Mouse (Mus musculus) gastrocnemius, postnatal 4 days (tissue): Measurements from ENCODE around the gene Scfd2. TPM values are rescaled to one million over a fixed set of nuclear protein-coding genes. Genes with fewer than 3 reads are reported as not detected.
A peak's percentile ranks its signal among the peaks of the same experiment; 100 is the strongest.

Experiments
- DNase-seq, 2 experiments: peaks; one replicate each; pipeline ENCODE4 v3.0.0; 2021 to 2022; ENCODE audit warnings: low spot score in 2 of 2, mixed read lengths in 2 of 2
- long read RNA-seq, 2 experiments: library from polyadenylated mRNA; stranded (forward); transcript quantifications; one replicate each; pipeline ENCODE4 v2.0.0; 2021
- total RNA-seq, 2 experiments: library from RNA; stranded (reverse); gene quantifications; 2 replicates each; pipeline ENCODE4 v1.2.3; 2021

The Scfd2 gene
- total RNA-seq: 10 to 100 TPM; 14.2 to 14.3 TPM
- long read RNA-seq, experiment 1, transcript Scfd2-201 (9 exons, 3,672 nt): major isoform, 7 of 10 reads
- long read RNA-seq, experiment 1, partial matches to known transcripts: 0 of 10 reads
- long read RNA-seq, experiment 1, other reads (novel, unspliced or antisense): 1 of 10 reads
- long read RNA-seq, experiment 2, transcript Scfd2-201 (9 exons, 3,672 nt): major isoform, 13 of 19 reads
- long read RNA-seq, experiment 2, partial matches to known transcripts: 1 of 19 reads
- long read RNA-seq, experiment 2, other reads (novel, unspliced or antisense): 3 of 19 reads

DNA sequence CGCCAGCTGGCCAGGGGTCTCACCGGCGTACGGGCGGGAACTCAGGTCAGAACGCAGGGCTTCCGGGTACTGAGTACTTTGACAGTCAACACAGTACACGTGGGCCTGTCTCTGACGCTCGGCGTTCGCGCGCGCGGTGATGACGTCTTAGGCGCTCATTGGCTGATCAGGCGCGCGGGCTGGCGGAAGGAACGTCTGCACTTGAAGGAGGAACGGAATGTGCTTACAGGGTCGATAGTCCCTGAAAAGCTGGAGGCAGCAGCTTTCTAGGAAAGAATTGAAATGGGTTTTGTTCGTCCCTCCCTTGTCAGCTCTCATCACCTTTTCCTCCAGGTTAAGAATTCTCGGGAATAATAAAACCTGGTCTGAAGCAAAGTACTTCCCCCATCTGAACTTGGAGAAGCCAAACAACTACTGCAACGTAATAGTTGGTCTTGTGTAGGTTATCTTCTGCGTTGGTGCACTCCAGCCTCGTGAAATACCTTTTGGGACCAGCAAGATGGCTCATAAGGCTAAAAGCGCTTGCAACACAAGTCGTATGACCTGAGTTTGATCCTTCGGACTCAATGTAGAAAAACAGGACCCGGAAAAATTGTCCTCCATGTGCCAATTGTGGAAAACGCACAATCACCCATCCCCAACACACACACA is at the start of gene Scfd2:
Scfd2 (minus strand) TSS at position 130 of the 651 bp plus-strand sequence.
- peak; percentile 91 to 96 for DNase-seq

DNA sequence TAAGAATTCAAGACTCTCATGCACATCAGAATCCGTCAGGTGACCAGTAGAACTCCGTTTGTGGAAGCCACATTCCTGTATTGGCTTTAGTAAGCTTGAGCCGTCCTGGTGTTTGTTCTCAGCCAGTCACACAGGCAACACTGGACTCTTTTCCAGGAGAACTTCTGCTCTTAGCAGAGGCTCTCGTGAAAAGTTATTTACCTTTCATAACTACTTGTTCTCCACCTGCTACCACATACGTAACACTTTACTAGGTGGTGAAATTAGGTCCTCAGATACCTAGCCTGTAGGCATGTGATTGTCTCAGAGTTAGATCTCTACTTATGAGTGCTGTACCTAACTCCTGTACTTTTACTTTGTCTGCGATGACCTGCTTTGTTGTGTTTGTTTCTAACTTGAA is 40.2 kb upstream of the Scfd2 start:
- DNase-seq: no peak

DNA sequence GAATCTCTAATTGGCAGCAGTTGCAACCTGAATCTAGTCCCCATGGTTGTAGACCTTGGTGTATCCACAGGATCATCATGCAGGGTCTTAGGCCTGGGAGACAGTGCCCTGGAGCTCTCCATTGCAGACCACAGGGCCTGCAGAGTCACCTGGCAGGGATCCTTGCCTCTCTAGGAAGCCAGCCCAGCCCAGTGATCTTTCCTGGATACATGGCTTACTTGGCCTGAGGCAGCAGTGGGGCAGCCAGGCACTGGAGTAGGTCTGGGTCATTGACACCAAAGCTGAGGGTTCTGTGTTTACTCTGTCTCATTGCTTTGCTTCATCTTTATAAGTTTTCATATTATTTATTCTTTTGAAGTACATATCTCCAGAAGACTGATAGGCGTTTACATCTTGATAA is 29.6 kb upstream of the Scfd2 start:
- DNase-seq: no peak

DNA sequence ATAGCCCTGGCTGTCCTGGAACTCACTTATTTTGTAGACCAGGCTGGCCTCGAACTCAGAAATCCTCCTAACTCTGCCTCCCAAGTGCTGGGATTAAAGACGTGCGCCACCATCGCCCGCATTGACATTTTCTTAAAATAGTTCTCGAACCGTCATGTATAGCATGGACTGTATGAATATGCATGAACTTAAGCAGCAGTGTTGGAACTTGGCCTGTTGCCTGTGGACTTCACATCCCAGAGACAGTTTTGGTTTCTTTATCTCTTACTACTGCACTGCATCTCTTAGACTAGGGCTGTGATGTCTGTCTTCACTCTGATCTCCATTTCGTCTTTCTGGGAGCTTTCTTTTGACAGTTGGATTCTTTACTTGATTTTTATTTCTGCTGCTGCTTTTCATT is 18.0 kb upstream of the Scfd2 start:
- no peak for DNase-seq

DNA sequence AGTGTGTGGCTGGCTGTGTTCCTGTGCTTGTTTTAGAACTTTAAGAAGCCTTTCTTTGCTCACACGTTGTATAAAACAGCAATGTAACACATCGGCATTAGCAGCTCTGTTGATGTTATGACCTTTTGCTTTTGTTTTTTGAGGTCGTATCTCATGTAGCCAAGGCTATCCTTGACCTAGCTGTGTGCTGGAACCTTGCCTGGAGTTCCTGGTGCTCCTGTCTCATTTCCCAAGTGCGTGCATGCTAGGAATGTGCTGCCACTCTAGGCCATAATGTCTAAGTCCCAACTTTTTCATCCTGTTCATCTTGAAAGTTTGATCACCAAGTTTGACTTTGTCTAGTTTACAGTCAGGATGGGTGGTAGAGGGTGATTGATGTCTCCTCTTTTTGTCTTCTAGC is 14.0 kb upstream of the Scfd2 start:
- DNase-seq: no peak

DNA sequence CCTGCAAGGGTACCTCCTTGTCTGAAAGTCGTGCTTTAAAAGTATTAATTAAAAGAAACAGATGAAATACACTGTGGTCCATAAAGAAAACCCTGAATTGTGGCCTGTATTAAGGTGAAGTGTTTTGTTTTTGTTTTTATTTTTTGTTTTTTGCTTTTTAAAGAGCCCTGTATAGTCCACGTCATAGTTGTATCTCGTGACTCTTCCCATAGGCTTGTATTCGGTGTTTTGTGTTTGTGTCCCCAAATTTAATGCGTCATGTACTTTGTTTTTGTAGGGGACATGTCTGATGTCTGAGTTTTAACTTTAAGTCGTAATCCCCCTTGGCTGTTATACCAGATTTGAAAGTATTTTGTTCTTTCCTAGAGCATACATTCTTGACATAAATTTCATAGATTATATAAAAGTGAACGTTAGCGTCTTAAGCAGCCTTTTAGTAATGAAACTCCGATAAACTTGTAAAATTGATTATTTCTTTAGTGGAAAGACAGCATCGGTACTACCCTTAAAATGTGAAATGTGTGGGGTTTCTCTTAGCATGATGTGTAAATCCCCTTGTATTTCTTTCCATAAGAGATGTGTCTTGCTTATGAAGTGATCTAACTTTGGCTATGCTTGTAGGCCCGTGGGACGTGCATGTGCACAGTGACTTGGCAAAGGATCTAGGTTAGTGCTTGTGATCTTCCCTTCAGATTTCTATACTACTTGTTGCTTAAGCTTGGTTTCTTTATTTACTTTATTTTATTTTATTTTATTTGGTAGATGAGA is 4.8 kb upstream of the Scfd2 start:
- DNase-seq: no peak

DNA sequence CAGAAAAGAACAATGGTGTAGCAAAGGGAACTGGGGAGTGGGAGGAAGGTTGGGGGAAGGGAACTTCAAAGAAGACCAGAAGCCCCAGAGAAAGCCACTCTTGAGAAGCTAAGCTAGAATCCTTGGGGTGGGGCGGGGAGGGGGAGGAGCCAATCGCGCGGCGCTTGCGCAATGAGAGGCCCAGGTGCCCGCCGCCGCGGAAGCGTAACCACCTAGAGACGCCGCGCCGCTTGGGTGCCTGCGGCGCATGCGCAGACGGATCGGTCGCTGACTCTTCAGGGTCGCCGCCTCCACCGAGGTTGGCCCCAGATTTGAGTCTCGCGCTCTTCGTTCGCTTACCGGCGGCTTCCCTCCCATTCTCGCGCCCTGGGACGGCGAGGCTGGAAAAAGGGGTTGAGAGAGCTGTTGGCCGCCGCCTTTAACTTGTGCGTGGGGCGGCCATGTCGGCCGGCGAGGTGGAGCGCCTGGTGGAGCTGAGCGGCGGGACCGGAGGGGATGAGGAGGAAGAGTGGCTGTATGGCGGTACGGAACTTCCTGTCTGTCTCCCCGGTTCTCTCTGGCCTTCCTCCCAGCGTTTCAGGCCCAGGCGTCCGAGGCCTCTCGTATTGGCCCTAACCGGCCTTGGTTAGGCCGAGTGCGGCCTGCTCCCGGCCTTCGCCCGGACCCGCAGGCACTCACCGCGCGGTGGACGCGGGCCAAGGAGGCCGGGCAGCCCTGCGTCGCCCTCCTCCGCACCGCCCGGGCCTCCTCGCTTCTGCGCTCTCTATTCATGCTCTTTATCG is 3.9 kb upstream of the Scfd2 start, which contains the start of gene Fip1l1:
Fip1l1 (plus strand) TSS at position 210 of the 782 bp plus-strand sequence.
- peak; percentile 84 to 92 for DNase-seq

DNA sequence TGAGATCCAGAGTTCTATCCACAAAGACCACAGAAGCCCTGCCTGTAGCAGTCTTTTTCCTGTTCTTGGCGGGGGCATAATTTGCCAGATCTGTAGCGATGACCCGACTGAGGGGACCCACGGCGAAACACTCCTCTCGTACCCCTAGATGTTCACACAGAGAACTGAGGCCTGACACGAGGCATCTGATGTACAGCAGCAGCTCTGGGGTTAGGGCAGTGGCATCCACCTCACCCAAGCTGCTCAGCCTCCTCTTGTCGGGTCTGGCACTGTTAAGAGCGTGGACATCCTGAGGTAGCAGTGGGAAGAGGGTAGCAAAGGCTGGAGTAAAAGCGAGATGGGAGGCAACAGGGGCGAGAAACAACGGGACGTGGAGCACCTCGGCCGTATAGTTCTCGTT is 774 bp downstream of the Scfd2 start:
- no peak for DNase-seq

DNA sequence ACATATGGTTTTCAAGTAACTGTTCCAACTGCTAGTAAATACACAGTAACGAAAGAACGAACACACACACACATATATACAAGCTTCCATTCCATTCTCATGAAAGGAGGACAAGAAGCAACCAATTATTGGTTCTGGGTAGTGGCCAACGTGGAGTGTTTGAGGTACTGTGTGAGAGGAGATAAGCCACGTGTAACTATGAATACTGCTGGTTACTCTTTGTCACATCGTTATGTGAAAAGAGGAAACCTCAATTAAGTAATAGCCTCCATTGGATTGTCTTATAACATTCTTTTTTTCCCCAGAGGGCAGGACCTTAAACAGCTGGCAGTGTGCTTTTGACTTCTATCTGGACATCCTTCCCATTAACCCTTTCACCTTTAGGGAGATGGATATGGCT is 4.5 kb downstream of the Scfd2 start:
- DNase-seq: no peak

DNA sequence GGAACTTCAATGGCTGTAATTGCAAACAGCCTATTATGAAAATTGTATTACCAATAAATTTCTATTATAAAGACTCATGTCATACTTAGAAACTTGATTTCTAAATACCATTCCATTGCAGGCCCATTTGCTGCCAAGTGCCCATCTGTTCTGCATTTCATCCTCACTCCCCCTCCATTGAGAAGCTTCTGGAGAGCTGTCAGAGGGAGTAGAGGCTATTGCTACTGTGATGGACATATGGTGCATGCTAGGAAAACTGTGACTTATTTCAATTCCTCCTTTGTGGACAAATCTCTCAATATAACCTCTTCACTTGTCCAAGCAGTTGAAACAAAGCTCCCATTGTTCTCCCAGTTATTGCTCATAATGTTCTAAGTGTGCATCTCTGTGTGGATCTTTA is 19.9 kb downstream of the Scfd2 start:
- no peak for DNase-seq

DNA sequence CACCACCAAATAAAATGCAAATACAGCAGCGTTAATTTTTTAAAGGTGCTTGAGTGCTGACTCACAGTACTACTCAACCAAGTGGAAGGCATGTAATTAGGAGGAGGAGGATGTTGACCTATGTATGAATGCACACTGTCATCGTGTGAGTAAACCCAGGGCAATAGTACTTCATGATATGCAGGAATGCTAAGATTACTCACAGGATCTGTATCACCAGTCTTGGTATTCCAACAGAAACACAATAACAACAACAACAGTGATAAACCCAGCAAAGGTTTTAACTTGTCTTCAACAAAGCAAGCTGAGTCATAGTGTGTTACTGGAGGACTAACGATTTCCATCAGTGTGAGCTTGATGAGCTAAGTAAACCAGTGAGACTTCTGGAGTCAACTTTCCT is 38.9 kb downstream of the Scfd2 start:
- no peak for DNase-seq

DNA sequence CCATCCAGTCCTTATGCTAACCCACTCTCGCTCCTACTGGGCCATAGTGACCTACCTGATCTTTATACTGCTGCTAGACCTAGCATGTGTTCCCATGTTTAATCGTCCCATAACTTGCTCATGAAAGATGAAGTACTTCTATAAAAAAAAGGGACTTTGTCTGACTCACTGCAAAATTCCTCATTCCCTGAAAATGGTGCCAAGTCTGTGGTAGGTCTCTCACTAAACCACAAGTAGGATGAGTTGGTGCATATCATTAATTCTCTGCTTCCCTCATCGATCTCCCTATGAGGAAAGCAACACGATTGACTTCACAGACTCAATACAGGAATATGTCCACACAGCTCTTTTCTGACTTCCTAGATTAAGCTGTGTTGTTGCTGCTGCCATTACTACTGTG is 46.9 kb downstream of the Scfd2 start:
- no peak for DNase-seq

DNA sequence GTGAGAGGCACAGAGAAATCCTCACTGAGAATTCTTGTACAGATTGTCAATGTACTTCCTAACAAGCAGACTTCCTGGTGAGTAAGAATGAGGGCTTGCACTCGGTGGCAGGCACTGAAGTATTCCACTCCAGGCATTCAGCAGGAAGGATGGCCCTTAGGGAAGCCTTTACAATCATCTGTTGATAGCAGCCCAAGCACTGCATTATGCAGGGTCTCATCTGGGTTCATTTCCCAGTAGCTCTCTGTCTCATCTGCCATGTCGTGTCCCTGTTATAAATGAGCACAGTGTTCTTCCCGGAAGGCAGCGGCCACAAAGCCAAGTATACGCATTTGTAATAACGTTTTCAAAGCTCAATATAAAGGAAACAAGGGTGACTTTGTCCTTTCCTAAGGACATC is 48.9 kb downstream of the Scfd2 start:
- DNase-seq: no peak

DNA sequence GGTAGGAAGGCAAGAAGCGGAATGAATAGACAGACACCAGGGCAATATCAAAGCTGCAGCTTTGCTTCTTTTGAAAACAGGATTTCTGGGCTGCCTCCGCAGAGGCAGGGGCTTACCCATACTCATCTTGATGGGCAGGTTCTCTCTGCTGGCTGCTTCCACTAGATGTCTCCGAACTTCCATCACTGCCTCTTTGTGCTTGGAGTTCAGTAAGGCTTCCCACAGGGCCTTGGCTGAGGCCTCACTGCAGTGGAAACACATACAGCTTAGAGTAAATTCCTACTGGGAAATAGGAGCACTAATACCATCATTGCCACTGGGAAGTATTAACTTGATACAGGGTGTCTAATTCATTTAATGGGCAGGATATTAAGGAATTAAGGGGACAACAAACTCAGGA is 49.5 kb downstream of the Scfd2 start:
- no peak for DNase-seq

DNA sequence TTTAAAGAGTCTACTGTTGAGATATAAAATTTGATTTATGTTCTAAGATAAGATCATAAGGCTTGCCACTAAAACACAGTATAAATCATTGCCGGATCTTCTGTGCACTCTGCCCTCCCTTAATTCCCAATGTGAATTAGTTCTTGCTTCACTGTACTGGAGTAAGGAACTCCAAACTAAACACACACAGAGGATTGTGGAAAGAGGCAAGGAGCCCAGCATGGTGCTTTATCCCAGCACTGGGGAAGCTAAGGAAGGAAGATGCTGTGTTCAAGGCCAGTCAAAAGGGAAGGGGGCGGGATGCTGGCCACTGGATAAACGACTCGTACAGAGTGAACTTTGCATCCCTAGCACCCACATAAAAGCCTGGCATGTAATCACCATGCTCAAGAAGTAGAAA is 51.1 kb downstream of the Scfd2 start:
- DNase-seq: no peak

DNA sequence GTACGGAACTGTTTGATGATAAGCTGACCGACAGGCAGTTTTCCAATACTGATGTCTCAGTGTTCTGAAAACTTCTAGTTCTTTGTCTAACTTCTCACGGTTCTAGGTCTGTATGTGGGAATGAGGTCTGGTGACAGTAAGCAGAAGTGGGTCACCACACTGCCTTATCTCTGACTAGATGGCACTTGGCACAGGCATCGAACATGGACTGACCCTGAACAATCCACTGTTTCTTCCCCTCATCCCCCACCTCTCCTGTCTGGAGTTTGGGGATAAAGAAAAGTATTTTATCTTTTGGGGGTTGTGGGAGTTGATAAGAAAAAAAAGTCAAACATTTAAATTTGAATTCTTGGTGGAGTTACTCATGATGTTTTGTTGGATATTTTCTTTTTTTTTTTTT is 51.6 kb downstream of the Scfd2 start:
- DNase-seq: no peak

DNA sequence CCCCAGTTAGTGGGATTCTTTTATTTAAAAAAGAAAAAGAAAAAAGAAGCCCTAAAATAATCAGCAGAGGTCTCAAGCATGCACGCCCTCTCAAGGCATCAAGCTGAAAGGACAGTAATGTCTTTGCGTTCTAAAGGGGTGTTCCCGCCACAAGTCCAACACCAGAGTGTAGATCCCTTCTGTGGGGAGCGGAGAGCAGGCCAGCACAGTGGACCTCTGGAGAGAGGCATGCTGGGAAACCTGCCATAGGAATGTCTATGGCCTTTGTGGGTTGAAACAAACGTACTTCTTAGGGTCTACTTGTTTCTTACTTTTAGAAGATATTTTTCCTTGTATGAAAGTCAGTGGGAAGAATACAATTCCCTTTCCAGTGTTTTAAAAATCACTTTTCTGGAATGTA is 52.4 kb downstream of the Scfd2 start:
- no peak for DNase-seq

DNA sequence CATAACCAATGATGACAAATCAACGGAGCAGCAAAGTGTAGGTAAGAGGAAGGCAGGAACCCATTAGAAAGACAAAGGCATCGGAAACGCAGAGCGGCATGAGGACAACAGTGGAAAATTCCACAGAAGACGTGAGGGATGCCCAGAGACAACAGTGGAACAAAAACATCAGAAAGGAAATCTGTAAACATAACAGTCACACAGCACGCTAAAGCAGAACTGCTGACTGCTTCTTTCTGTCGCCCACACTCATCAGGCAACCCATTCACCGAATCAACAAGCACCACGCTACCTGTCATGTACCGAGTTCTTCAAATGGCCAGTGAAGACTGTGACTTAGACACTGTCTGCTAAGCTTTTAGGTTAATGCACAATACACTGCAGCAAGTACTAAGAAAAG is 55.0 kb downstream of the Scfd2 start:
- DNase-seq: no peak

DNA sequence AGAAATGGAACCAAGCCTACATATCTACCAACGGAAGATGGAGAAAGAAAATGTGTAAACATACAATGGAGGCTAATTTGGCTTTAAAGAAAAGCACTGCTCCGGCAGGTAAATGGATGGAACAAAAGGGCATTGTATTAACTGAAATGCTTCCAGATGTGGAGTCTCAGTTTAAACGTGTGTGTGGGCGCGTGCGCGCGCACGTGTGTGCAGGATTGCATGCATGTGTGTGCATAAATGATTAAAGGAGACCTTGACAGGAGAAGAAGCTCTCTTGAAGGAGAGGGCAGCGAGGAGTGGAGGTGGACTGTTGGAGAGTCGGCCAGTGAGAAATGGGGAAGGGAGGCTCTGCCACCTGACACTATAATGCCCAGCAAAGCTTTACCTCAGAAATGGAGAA is 58.4 kb downstream of the Scfd2 start:
- DNase-seq: no peak

DNA sequence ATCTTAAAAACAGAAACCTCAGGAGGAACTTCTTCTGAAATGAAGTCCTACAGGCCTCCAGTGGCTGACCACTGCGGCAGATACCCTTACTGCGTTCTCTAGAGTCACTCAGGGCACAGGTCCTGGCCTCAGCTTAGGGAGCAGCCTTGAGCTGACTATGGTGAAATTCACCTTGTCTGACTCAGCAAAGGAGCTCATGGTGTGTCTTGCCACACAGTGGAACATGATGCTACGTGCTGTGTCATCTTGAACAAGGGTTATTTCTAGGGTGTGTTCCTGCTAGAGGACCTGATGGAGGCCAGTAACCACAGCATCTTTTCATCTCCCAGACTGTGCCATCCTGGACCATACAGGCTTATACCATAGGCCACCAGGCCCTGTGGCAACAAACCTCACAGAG is 60.7 kb downstream of the Scfd2 start:
- no peak for DNase-seq

DNA sequence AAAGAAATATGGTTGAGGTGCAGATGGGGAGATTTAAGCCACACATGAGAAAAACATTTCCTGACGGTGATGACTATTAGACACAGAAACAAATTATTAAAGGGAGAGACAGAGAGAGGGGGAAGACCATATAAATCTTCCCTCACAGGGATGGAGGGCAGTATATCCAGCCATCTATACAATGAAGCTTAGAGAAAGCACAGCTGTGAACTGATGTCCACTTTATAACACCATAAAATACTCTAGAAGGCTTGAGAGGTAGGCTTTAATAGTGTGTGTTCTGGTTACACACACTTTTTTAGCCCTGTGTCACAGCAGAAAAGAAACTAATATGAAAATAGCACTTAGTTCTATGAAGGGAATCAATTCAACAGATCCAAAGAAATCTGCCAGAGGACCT is 61.9 kb downstream of the Scfd2 start:
- no peak for DNase-seq

DNA sequence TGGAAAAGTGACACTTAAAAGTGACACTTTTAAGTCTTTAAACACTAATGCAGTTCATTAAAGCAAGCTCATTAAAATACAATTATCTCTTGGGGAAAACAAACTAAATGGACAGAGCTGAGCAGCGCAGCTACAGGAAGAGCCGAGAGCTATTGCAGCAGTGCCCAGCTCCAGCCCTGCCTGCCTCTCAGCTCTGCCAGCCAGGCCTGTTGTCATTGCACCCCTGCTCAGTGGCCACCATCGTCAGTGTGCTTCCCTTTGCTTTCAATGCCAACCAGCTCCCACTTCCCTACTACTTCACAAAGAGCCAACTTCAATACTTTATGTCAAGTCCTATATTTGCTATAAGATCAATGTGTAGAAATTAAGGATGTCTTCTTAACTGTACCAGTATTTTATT is 63.8 kb downstream of the Scfd2 start:
- DNase-seq: no peak
